Mouse (Mus musculus) gastrocnemius, adult 2 months (tissue): ENCODE data around the gene Eif5b. TPM values are rescaled to one million over a fixed set of nuclear protein-coding genes. Genes with fewer than 3 reads are reported as not detected.
A peak's percentile ranks its signal among the peaks of the same experiment; 100 is the strongest.
"Not testable (repeated sequence)": the region's sequence is repeated elsewhere in the genome, so short reads cannot be mapped to it uniquely, and the experiment has no call there.

Experiments
- DNase-seq: peaks from one replicate; pipeline ENCODE4 v3.0.0; 2022
- H3K27ac ChIP-seq: fragments of 200-600 bp; 2 replicates; pipeline ENCODE4 v1.8.1; 2022; ENCODE audit warnings: mild to moderate bottlenecking
- H3K4me3 ChIP-seq: fragments of 200-600 bp; 2 replicates; pipeline ENCODE4 v1.8.1; 2022; ENCODE audit warnings: mild to moderate bottlenecking, moderate library complexity
- CTCF ChIP-seq: fragments of 200-600 bp; IDR thresholded peaks from 2 replicates; pipeline ENCODE4 v1.8.1; 2022; ENCODE audit warnings: antibody characterized with exemption, mild to moderate bottlenecking, moderate library complexity
- intact Hi-C: fragments of 180-260 bp; cut with DNase I; formaldehyde crosslinking; loops from one replicate; pipeline ENCODE4 v1.15.1; 2025
- long read RNA-seq, 2 experiments: library from polyadenylated mRNA; stranded (forward); transcript quantifications; one replicate each; pipeline ENCODE4 v2.0.0; 2021
- total RNA-seq, 2 experiments: library from RNA; stranded (reverse); gene quantifications; 2 replicates each; pipeline ENCODE4 v1.2.3; 2021

Eif5b gene
- 10 to 100 TPM; 42.9 to 44.5 TPM for total RNA-seq
- long read RNA-seq, experiment 1, full-length matches to known transcripts = 42 of 55 reads
- long read RNA-seq, experiment 1, partial matches to known transcripts = 10 of 55 reads
- long read RNA-seq, experiment 1, other reads (novel, unspliced or antisense) = 3 of 55 reads
- long read RNA-seq, experiment 2, full-length matches to known transcripts = 42 of 55 reads
- long read RNA-seq, experiment 2, partial matches to known transcripts = 13 of 55 reads
- long read RNA-seq, experiment 2, other reads (novel, unspliced or antisense) = 0 of 55 reads

DNA sequence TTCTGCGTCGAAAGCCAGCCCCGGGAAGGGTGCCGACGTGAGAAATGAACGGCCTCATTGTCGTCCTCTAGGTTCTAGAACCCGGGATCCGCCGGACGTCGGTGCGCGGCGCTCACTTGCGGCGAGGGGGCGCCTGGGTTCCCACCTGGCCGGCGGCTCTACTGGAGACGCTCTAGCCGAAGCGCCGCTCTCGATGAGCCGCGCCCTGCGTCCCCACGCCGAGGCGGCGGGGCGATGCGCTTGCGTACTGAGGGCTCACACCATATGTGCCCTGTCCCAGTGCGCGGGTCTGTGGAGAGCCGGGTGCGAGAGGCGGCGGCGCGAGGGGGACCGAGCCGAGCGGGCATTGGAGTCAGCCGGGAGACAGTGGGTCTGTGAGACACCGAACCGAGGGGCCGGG lies at the start of gene Eif5b, which contains the start of gene Txndc9:
Gene Eif5b, plus strand, starts transcription at position 144 of the 400 bp plus-strand sequence.
Gene Txndc9, minus strand, starts transcription at position 27 of the 400 bp plus-strand sequence.
- intact Hi-C loops = loop anchor here (2.0 to 10.0 kb wide), 4 partner anchors 106 to 563 kb away; partner anchors contain the start of genes Coa5, Lipt1, Mitd1 and Mrpl30

DNA sequence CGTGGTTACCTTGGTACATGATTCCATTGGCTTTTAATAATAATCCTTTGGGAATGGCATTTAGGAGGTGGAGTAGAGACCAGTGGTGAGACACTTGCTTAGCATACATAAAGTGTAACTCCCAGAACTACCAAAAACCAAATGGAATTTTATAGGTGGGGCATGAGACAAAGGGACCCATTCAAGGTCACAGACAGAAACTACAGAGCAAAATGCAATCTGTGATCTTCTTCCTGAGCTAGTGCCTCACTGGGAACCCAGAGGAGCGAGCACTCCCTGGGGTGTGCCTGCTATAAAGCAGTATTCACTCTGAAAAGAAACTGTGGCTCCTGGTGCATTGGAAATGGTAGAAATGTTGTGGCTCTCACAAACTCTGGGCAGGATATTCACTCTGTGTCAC lies 48.9 kb upstream of the Eif5b start:
- no peak overlapping the region for H3K27ac ChIP-seq
- intact Hi-C loops = no loop called here
- no peak overlapping the region for H3K4me3 ChIP-seq
- no peak for TF ChIP-seq CTCF
- no peak for DNase-seq

More for the DNA sequence above, at the start of gene Eif5b, which contains the start of gene Txndc9:
- peak; percentile 68 for TF ChIP-seq CTCF
- DNase-seq = peak; percentile 97
- Histone ChIP-seq H3K27ac (peak within 1 kb of the TSS; percentile 97), H3K4me3 (peak within 1 kb of the TSS; percentile 79)

DNA sequence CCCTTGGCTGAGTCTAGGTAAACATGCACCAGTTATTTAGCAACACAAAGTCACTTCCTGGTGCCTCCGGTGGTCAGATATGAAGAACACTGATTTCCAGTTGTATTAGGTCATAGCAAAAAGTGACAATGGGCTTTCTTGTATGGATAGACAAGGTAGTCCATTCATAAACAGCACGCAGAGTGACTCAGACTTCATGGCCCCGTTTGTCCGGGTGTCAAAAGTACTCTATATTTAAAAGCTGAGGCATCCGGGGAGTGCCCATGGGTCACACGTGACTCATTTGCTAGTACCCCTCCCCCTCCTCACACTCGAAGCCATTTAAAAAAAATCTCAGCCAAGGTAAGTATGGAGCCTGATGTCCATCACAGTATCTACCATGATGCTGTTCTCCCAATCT lies 43.0 kb upstream of the Eif5b start:
- intact Hi-C loops = no loop called here
- TF ChIP-seq CTCF = no peak

DNA sequence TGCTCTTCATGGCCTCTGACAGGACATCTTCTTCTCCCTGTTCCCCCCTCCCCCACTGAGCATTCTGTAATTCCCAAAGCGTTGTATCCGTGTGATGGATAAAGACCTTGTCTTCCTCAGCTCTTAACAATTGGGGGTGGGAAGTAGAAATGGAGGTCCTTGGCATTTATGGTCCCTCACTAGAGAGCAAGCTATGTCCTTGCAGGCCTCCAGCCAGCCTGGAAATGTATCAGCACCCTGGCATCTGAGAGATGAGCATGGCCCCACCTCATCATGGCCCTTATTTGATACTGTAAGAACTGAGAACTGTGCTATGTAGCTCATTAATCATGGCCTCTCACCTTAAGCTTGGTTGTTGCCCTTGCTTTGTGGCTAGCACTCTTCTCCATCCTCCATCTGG lies 42.6 kb upstream of the Eif5b start:
- no peak for TF ChIP-seq CTCF
- no peak for DNase-seq
- intact Hi-C loops = no loop called here
- no peak overlapping the region for H3K27ac ChIP-seq
- H3K4me3 ChIP-seq = no peak overlapping the region

More for the DNA sequence above, 43.0 kb upstream of the Eif5b start:
- Histone ChIP-seq H3K27ac (no peak overlapping the region), H3K4me3 (no peak overlapping the region)
- no peak for DNase-seq

GRCm38 (mm10) chr1:37956690-37957431 lies 40.9 kb upstream of the Eif5b start:
- Histone ChIP-seq H3K4me3 (no peak overlapping the region), H3K27ac (no peak overlapping the region)
- no peak for DNase-seq
- intact Hi-C loops = no loop called here
- TF ChIP-seq CTCF = no peak

DNA sequence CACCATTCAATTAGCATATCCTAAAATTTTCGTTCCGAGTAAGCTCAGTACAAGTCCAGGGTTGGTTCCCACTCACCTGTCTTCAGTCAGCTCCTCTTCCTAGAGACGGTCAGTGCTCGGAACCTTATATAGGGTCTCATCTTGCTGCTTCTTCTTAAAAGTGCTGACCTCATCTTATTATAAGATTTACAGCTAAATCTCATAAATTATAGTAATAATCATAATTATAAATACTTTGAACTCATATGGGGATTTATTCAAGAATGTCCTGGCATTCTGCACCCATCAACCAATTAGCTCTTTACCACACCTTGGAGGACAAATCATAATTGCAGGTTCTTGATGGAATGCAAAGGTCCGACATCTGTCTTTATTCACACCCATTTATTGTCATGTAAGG lies 40.2 kb upstream of the Eif5b start, which contains the start of gene Lyg1:
Gene Lyg1, minus strand, starts transcription at position 101 of the 400 bp plus-strand sequence.
- no peak for TF ChIP-seq CTCF
- H3K4me3 ChIP-seq = no peak within 1 kb of the TSS
- no peak for DNase-seq
- intact Hi-C loops = no loop called here
- H3K27ac ChIP-seq = no peak within 1 kb of the TSS

GRCm38 (mm10) chr1:37958516-37958915 lies 39.3 kb upstream of the Eif5b start:
- DNase-seq = no peak
- intact Hi-C loops = no loop called here
- Histone ChIP-seq H3K4me3 (no peak overlapping the region), H3K27ac (no peak overlapping the region)
- no peak for TF ChIP-seq CTCF

DNA sequence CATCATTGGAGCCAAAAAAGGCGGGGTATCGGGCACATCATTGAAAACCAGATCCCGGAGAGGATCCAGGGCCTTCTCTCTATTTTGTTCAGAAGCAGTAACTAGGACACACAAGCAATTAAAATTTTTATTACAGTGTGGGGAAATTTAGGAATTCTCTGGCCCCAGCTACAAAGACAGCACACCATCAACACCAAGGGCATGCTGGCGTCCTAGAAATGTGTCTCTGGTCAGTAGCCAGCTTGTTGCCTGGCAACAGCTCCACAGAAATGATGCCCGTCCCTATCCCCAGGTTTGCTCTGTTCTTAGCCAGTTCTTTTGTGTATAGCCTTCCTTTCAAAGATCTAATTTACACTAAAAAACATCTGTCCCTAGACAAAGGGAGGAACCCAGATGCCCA lies 38.3 kb upstream of the Eif5b start:
- no peak for DNase-seq
- Histone ChIP-seq H3K27ac (no peak overlapping the region), H3K4me3 (no peak overlapping the region)
- TF ChIP-seq CTCF = no peak
- intact Hi-C loops = no loop called here

DNA sequence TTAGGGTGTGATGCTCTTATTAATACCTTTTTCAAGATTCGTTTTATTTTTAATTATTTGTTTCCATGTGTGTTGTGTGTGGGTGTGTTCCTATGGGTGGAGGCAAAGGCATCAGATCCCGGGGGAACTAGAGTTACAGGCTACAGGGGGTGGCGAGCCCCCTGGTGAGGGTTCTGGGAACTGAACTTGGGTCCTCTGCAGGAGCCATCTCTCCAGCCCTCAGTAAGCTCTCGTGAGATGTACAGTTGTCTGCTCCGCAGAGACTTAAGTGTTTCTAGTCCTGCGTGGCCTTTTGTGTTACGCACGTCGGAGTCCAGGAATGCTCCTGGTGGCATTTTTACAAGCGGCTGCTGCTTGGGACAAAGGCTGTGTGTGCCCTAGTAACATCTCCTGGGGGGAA lies 32.2 kb upstream of the Eif5b start:
- Histone ChIP-seq H3K4me3 (no peak overlapping the region), H3K27ac (no peak overlapping the region)
- intact Hi-C loops = no loop called here
- DNase-seq = no peak
- no peak for TF ChIP-seq CTCF

GRCm38 (mm10) chr1:37968746-37969145 lies 29.1 kb upstream of the Eif5b start:
- no peak for DNase-seq
- no peak overlapping the region for H3K27ac ChIP-seq
- no peak overlapping the region for H3K4me3 ChIP-seq
- intact Hi-C loops = no loop called here
- TF ChIP-seq CTCF = no peak

DNA sequence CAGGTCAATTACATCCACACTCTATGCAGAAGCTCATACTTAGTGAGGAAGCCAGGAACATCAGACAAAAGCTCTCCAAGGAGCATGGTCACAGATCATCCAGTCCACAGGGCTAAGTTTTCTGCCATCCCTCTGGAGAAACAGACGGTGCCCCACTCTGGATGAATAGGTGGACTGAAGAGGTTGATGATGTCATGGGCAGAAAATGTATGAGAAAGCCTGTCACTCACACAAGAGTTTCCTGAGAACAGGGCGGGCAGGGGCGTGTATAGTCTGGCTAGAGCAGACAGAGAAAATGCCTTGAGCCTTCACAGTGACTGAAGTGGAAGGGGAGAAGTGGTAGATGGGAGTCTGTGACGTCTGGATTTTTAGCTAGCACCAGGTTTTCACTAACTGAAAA lies 26.3 kb upstream of the Eif5b start:
- no peak for TF ChIP-seq CTCF
- Histone ChIP-seq H3K27ac (no peak overlapping the region), H3K4me3 (no peak overlapping the region)
- intact Hi-C loops = no loop called here
- no peak for DNase-seq

DNA sequence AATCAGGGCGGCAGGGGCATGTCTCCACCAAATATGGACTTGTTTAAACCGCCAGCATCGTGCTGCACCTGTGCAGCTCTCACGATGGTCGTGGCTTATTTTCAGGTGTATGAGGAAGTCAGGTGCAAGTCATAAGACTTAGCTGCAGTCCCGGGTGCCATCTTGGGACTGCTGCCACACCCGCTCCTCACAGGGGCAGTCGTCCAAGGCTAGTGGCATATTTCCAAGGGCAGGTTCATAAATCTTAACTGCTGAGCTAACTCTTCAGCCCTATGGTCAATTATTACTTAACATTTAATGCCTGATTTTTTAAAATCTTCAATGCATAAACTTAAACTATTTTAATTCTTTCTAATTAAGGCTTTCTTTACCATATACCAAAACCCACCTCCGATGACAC lies 21.1 kb upstream of the Eif5b start:
- DNase-seq, H3K27ac ChIP-seq, intact Hi-C loops, H3K4me3 ChIP-seq: not testable (repeated sequence)

- TF ChIP-seq CTCF = no peak
- DNase-seq = no peak
- Histone ChIP-seq H3K27ac (no peak overlapping the region), H3K4me3 (no peak overlapping the region)
- intact Hi-C loops = no loop called here
Observed at GRCm38 (mm10) chr1:37977303-37977702, 20.5 kb upstream of the Eif5b start.
